Mouse (Mus musculus): ENCODE results near the gene Ctsll3.

- TF ChIP-seq CTCF (IDR thresholded peaks at IDR 0.05; ENCODE audit: borderline replicate concordance, extremely low read depth, insufficient read depth, insufficient read length) (no peak), POLR2A (IDR thresholded peaks at IDR 0.05; ENCODE audit: borderline replicate concordance, extremely low read depth, insufficient read depth, insufficient read length, poor library complexity, severe bottlenecking) (no peak)
Observed at GRCm38 (mm10) chr13:60812768-60813167, 10.1 kb upstream of the Ctsll3 start.
